Mouse (Mus musculus): Measurements from ENCODE around the gene Extl1.

- TF ChIP-seq CTCF (IDR thresholded peaks at IDR 0.05; ENCODE audit: low read depth): no peak
- no peak for TF ChIP-seq EP300 (IDR thresholded peaks at IDR 0.05; ENCODE audit: low read depth)
These were observed 41.4 kb upstream of the Extl1 start for GRCm38 (mm10) chr4:134425088-134425487.
